Mouse (Mus musculus) forebrain, embryonic 16.5 days (tissue): Measurements from ENCODE around the gene Bicdl2. TPM values are rescaled to one million over a fixed set of nuclear protein-coding genes. Genes with fewer than 3 reads are reported as not detected.

Experiments
- ATAC-seq: fragments of 200-750 bp; cut with Nextera tagmentation; 2 replicates; pipeline ENCODE4 v1.8.0; 2017; ENCODE audit warnings: mild to moderate bottlenecking, moderate library complexity
- H3K27ac ChIP-seq: fragments of 300-500 bp; sonication (generic); 2 replicates; pipeline ENCODE4 v1.5.1; 2014; ENCODE audit warnings: low read length, control low read depth
- H3K27me3 ChIP-seq: fragments of 300-500 bp; sonication (generic); replicated peaks from 2 replicates; pipeline ENCODE4 v1.6.1; 2014; ENCODE audit warnings: low read length; ENCODE audit not compliant: control insufficient read depth, insufficient read depth
- H3K36me3 ChIP-seq: fragments of 300-500 bp; sonication (generic); 2 replicates; pipeline ENCODE4 v1.6.1; 2014; ENCODE audit not compliant: control insufficient read depth, insufficient read depth
- H3K4me1 ChIP-seq: fragments of 300-500 bp; sonication (generic); replicated peaks from 2 replicates; pipeline ENCODE4 v1.6.1; 2014; ENCODE audit warnings: low read length; ENCODE audit not compliant: control insufficient read depth, insufficient read depth
- H3K4me2 ChIP-seq: fragments of 300-500 bp; sonication (generic); 2 replicates; pipeline ENCODE4 v1.6.1; 2014; ENCODE audit warnings: mild to moderate bottlenecking, low read length, control low read depth
- H3K4me3 ChIP-seq: fragments of 300-500 bp; sonication (generic); replicated peaks from 2 replicates; pipeline ENCODE4 v1.5.1; 2014; ENCODE audit warnings: mild to moderate bottlenecking, low read length, control low read depth
- H3K9ac ChIP-seq: fragments of 300-500 bp; sonication (generic); replicated peaks from 2 replicates; pipeline ENCODE4 v1.6.1; 2014; ENCODE audit warnings: low read depth, low read length, control low read depth
- H3K9me3 ChIP-seq: fragments of 300-500 bp; sonication (generic); 2 replicates; pipeline ENCODE4 v1.6.1; 2016; ENCODE audit warnings: low read length; ENCODE audit not compliant: control insufficient read depth
- WGBS: fragments of 180-500 bp; shearing (Covaris S2); extraction: QIAGEN DNeasy Blood & Tissue Kit; methylation state at CpG from one replicate; pipeline ENCODE4 v1.1.7; 2014; 5-methylcytosine and 5-hydroxymethylcytosine counted together
- polyA plus RNA-seq: library from polyadenylated mRNA; unstranded; fragments of >200 nt; fragmentation: Nextera tagmentation; extraction: Ambion mirVana; gene quantifications from 2 replicates; pipeline ENCODE4 v1.2.1, GENCODE M21; 2015

Bicdl2 gene
- polyA plus RNA-seq, 1 experiment from 2014 or later: 0.39 TPM

- no peak for ATAC-seq
- no peak overlapping the region for H3K9ac ChIP-seq
- peaks cover 5% of the 10 kb centered on the region; the same call in 1 of the 2 replicates for H3K27me3 ChIP-seq
- 76% methylated on average over 6 of the region's 6 CpGs for WGBS
- H3K4me3 ChIP-seq: no peak overlapping the region
- H3K4me2 ChIP-seq: no peak overlapping the region
- H3K36me3 ChIP-seq: no peaks in the 10 kb centered on the region
- H3K27ac ChIP-seq: no peak overlapping the region
- H3K4me1 ChIP-seq: no peaks in the 10 kb centered on the region
- no peaks in the 10 kb centered on the region for H3K9me3 ChIP-seq
Measured at GRCm38 (mm10) chr17:23651363-23651762, 8.9 kb upstream of the Bicdl2 start.

- no peak overlapping the region for H3K4me3 ChIP-seq
- H3K9me3 ChIP-seq: no peaks in the 10 kb centered on the region
- H3K27ac ChIP-seq: no peak overlapping the region
- H3K27me3 ChIP-seq: no peaks in the 10 kb centered on the region
- 57% methylated on average over 1 of the region's 2 CpGs for WGBS
- H3K9ac ChIP-seq: no peak overlapping the region
- H3K4me2 ChIP-seq: no peak overlapping the region
- H3K36me3 ChIP-seq: no peaks in the 10 kb centered on the region
- no peak for ATAC-seq
- H3K4me1 ChIP-seq: no peaks in the 10 kb centered on the region
Measured at GRCm38 (mm10) chr17:23653324-23653723, 7.0 kb upstream of the Bicdl2 start.

GRCm38 (mm10) chr17:23654001-23654400 is 6.3 kb upstream of the Bicdl2 start:
- ATAC-seq: no peak
- no peak overlapping the region for H3K4me2 ChIP-seq
- H3K9me3 ChIP-seq: no peaks in the 10 kb centered on the region
- H3K4me1 ChIP-seq: no peaks in the 10 kb centered on the region
- H3K9ac ChIP-seq: no peak overlapping the region
- no peak overlapping the region for H3K27ac ChIP-seq
- no peak overlapping the region for H3K4me3 ChIP-seq
- 66% methylated on average over 6 of the region's 6 CpGs for WGBS
- no peaks in the 10 kb centered on the region for H3K36me3 ChIP-seq
- H3K27me3 ChIP-seq: 0 out of 2 replicates have a peak, but pooled peaks cover 3% of the 10 kb centered on the region

- no peaks in the 10 kb centered on the region for H3K4me1 ChIP-seq
- 69% methylated on average over 2 of the region's 2 CpGs for WGBS
- no peak for ATAC-seq
- no peak overlapping the region for H3K4me2 ChIP-seq
- no peak overlapping the region for H3K4me3 ChIP-seq
- H3K27ac ChIP-seq: no peak overlapping the region
- 0 out of 2 replicates have a peak, but pooled peaks cover 6% of the 10 kb centered on the region for H3K27me3 ChIP-seq
- H3K9me3 ChIP-seq: no peaks in the 10 kb centered on the region
- H3K36me3 ChIP-seq: no peaks in the 10 kb centered on the region
- H3K9ac ChIP-seq: no peak overlapping the region
Measured at GRCm38 (mm10) chr17:23654410-23654809, 5.9 kb upstream of the Bicdl2 start.

GRCm38 (mm10) chr17:23658450-23658849 is 1.9 kb upstream of the Bicdl2 start:
- Histone ChIP-seq H3K36me3 (no peaks in the 10 kb centered on the region), H3K4me1 (0 out of 2 replicates have a peak, but pooled peaks cover 2% of the 10 kb centered on the region), H3K27me3 (peaks cover 38% of the 10 kb centered on the region), H3K9me3 (no peaks in the 10 kb centered on the region), H3K4me3 (no peak overlapping the region), H3K27ac (no peak overlapping the region), H3K9ac (no peak overlapping the region), H3K4me2 (no peak overlapping the region)
- ATAC-seq: no peak
- 90% methylated on average over 3 of the region's 3 CpGs for WGBS

GRCm38 (mm10) chr17:23660876-23661200 is 532 bp downstream of the Bicdl2 start:
- WGBS: 4% methylated on average over 12 of the region's 14 CpGs
- no peak overlapping the region for H3K4me2 ChIP-seq
- H3K4me1 ChIP-seq: 0 out of 2 replicates have a peak, but pooled peaks cover 2% of the 10 kb centered on the region
- no peak overlapping the region for H3K27ac ChIP-seq
- H3K9ac ChIP-seq: no peak overlapping the region
- no peaks in the 10 kb centered on the region for H3K9me3 ChIP-seq
- no peak overlapping the region for H3K4me3 ChIP-seq
- H3K36me3 ChIP-seq: no peaks in the 10 kb centered on the region
- no peak for ATAC-seq
- H3K27me3 ChIP-seq: peaks cover 38% of the 10 kb centered on the region

GRCm38 (mm10) chr17:23661526-23661925 is 1.2 kb downstream of the Bicdl2 start:
- no peak for ATAC-seq
- Histone ChIP-seq H3K9me3 (no peaks in the 10 kb centered on the region), H3K4me3 (no peak overlapping the region), H3K9ac (no peak overlapping the region), H3K27ac (no peak overlapping the region), H3K36me3 (no peaks in the 10 kb centered on the region), H3K4me2 (no peak overlapping the region), H3K27me3 (peaks cover 38% of the 10 kb centered on the region), H3K4me1 (0 out of 2 replicates have a peak, but pooled peaks cover 2% of the 10 kb centered on the region)
- 4% methylated on average over 9 of the region's 9 CpGs for WGBS

- H3K9me3 ChIP-seq: no peaks in the 10 kb centered on the region
- H3K27ac ChIP-seq: no peak overlapping the region
- ATAC-seq: no peak
- no peak overlapping the region for H3K4me2 ChIP-seq
- H3K4me3 ChIP-seq: no peak overlapping the region
- no peaks in the 10 kb centered on the region; the same call in 1 of the 2 replicates for H3K36me3 ChIP-seq
- H3K9ac ChIP-seq: no peak overlapping the region
- WGBS: 15% methylated on average over 5 of the region's 5 CpGs
- 0 out of 2 replicates have a peak, but pooled peaks cover 2% of the 10 kb centered on the region for H3K4me1 ChIP-seq
- H3K27me3 ChIP-seq: peaks cover 32% of the 10 kb centered on the region
Measured at GRCm38 (mm10) chr17:23664556-23665021, 4.3 kb downstream of the Bicdl2 start.

GRCm38 (mm10) chr17:23665511-23665910 is 5.2 kb downstream of the Bicdl2 start:
- Histone ChIP-seq H3K4me2 (no peak overlapping the region), H3K9ac (no peak overlapping the region), H3K27me3 (peaks cover 24% of the 10 kb centered on the region), H3K36me3 (no peaks in the 10 kb centered on the region; the same call in 1 of the 2 replicates), H3K4me3 (no peak overlapping the region), H3K27ac (no peak overlapping the region), H3K9me3 (no peaks in the 10 kb centered on the region), H3K4me1 (no peaks in the 10 kb centered on the region)
- WGBS: 84% methylated on average over 14 of the region's 14 CpGs
- no peak for ATAC-seq
